Mouse (Mus musculus): Measurements from ENCODE around the gene Creb3l4. TPM values are rescaled to one million over a fixed set of nuclear protein-coding genes. Genes with fewer than 3 reads are reported as not detected.

The Creb3l4 gene
- total and polyA plus RNA-seq, 3 experiments = 0.07 to 0.08 TPM; not detected in 1

GRCm38 (mm10) chr3:90270784-90271183 is 27.5 kb upstream of the Creb3l4 start:
- no peaks in the 10 kb centered on the region for H3K9me3 ChIP-seq (replicated peaks; ENCODE audit: insufficient read depth, low read length)
- H3K36me3 ChIP-seq (ENCODE audit: control insufficient read depth in 1 of 2, insufficient read depth in 2 of 2, low read length in 2 of 2) = peaks cover 16 to 22% of the 10 kb centered on the region in 2 experiments
- H3K4me3 ChIP-seq (ENCODE audit: control insufficient read depth in 1 of 2, insufficient read depth in 1 of 2, low read depth in 2 of 2, low read length in 2 of 2) = no peak overlapping the region
- no peaks in the 10 kb centered on the region for H3K27me3 ChIP-seq (ENCODE audit: control insufficient read depth in 1 of 2, insufficient read depth in 2 of 2, low read length in 2 of 2)
- H3K79me2 ChIP-seq (ENCODE audit: control insufficient read depth, insufficient read depth, low read length, poor library complexity) = peaks cover 16% of the 10 kb centered on the region
- peaks cover 2 to 23% of the 10 kb centered on the region in 2 experiments; a peak in 3 of 4 replicates for H3K4me1 ChIP-seq (ENCODE audit: control insufficient read depth in 1 of 2, insufficient read depth in 2 of 2, low read length in 2 of 2)
- H3K27ac ChIP-seq (ENCODE audit: control insufficient read depth, low read depth, low read length) = no peak overlapping the region
- H3K9ac ChIP-seq (ENCODE audit: control insufficient read depth, low read depth, low read length, poor library complexity, severe bottlenecking) = no peak overlapping the region
- DNase-seq (ENCODE audit: low read depth, low spot score) = no peak
- no peak for TF ChIP-seq RCOR1 (IDR thresholded peaks at IDR 0.05; ENCODE audit: low read depth, low read length)
- no peak for TF ChIP-seq POLR2AphosphoS5 (IDR thresholded peaks at IDR 0.05; ENCODE audit: borderline replicate concordance, low read depth, low read length)
- no peak for TF ChIP-seq ETS1 (IDR thresholded peaks at IDR 0.05; ENCODE audit: low read depth, low read length)
- no peak for TF ChIP-seq HCFC1 (IDR thresholded peaks at IDR 0.05; ENCODE audit: low read depth, low read length)
- no peak for TF ChIP-seq POLR2AphosphoS2 (IDR thresholded peaks at IDR 0.05; ENCODE audit: low read length)
- TF ChIP-seq SIN3A (IDR thresholded peaks at IDR 0.05; ENCODE audit: low read length) = no peak
- TF ChIP-seq MYB (IDR thresholded peaks at IDR 0.05; ENCODE audit: low read depth, low read length) = no peak
- no peak for TF ChIP-seq CHD1 (IDR thresholded peaks at IDR 0.05; ENCODE audit: low read depth, low read length)
- TF ChIP-seq ZNF384 (IDR thresholded peaks at IDR 0.05; ENCODE audit: low read depth, low read length) = no peak
- no peak for TF ChIP-seq ELF1 (IDR thresholded peaks at IDR 0.05; ENCODE audit: low read depth, low read length)
- TF ChIP-seq ZMIZ1 (IDR thresholded peaks at IDR 0.05; ENCODE audit: low read depth, low read length) = no peak
- no peak for TF ChIP-seq ZKSCAN1 (IDR thresholded peaks at IDR 0.05; ENCODE audit: low read depth, low read length)
- no peak for TF ChIP-seq GATA1 (IDR thresholded peaks at IDR 0.05; ENCODE audit: low read depth, low read length)
- TF ChIP-seq USF2 (IDR thresholded peaks at IDR 0.05; ENCODE audit: borderline replicate concordance in 1 of 2, insufficient read depth in 1 of 2, low read depth in 1 of 2, low read length in 2 of 2) = no peak

GRCm38 (mm10) chr3:90268971-90269370 is 25.7 kb upstream of the Creb3l4 start:
- Histone ChIP-seq H3K36me3 (ENCODE audit: control insufficient read depth in 1 of 2, insufficient read depth in 2 of 2, low read length in 2 of 2) (peaks cover 16 to 26% of the 10 kb centered on the region in 2 experiments), H3K9me3 (replicated peaks; ENCODE audit: insufficient read depth, low read length) (no peaks in the 10 kb centered on the region), H3K79me2 (ENCODE audit: control insufficient read depth, insufficient read depth, low read length, poor library complexity) (peaks cover 22% of the 10 kb centered on the region), H3K27me3 (ENCODE audit: control insufficient read depth in 1 of 2, insufficient read depth in 2 of 2, low read length in 2 of 2) (no peaks in the 10 kb centered on the region), H3K9ac (ENCODE audit: control insufficient read depth, low read depth, low read length, poor library complexity, severe bottlenecking) (no peak overlapping the region), H3K4me1 (ENCODE audit: control insufficient read depth in 1 of 2, insufficient read depth in 2 of 2, low read length in 2 of 2) (peaks cover 4 to 29% of the 10 kb centered on the region in 2 experiments), H3K4me3 (ENCODE audit: control insufficient read depth in 1 of 2, insufficient read depth in 1 of 2, low read depth in 2 of 2, low read length in 2 of 2) (no peak overlapping the region), H3K27ac (ENCODE audit: control insufficient read depth, low read depth, low read length) (no peak overlapping the region)
- no peak for DNase-seq (ENCODE audit: low read depth, low spot score)
- TF ChIP-seq POLR2A (IDR thresholded peaks at IDR 0.05; ENCODE audit: control insufficient read depth in 1 of 2, insufficient read depth in 1 of 2, low read depth in 1 of 2, low read length in 2 of 2, poor library complexity in 1 of 2) = no peak
- no peak for TF ChIP-seq MXI1 (IDR thresholded peaks at IDR 0.05; ENCODE audit: low read depth, low read length)
- TF ChIP-seq E2F4 (IDR thresholded peaks at IDR 0.05; ENCODE audit: borderline replicate concordance, low read depth, low read length) = no peak
- TF ChIP-seq GATA1 (IDR thresholded peaks at IDR 0.05; ENCODE audit: low read depth, low read length) = no peak
- no peak for TF ChIP-seq MEF2A (IDR thresholded peaks at IDR 0.05; ENCODE audit: extremely low read depth, insufficient replicate concordance, low read depth, low read length, poor library complexity, severe bottlenecking)
- TF ChIP-seq ZKSCAN1 (IDR thresholded peaks at IDR 0.05; ENCODE audit: low read depth, low read length) = no peak
- no peak for TF ChIP-seq ELF1 (IDR thresholded peaks at IDR 0.05; ENCODE audit: low read depth, low read length)
- TF ChIP-seq POLR2AphosphoS2 (IDR thresholded peaks at IDR 0.05; ENCODE audit: low read length) = no peak
